Mouse (Mus musculus): ENCODE measurements around the gene Olfr1121. TPM values are rescaled to one million over a fixed set of nuclear protein-coding genes. Genes with fewer than 3 reads are reported as not detected.
"Not testable (repeated sequence)": the region's sequence is repeated elsewhere in the genome, so short reads cannot be mapped to it uniquely, and the experiment has no call there.

Olfr1121 gene
- not detected for total RNA-seq (2021)

- no peak for DNase-seq
- intact Hi-C loops (cut with DNase I): no loop called here
Observed at GRCm38 (mm10) chr2:87369595-87369994, at the start of gene Olfr1121. Olfr1121 (plus strand) TSS chr2:87369895.

- DNase-seq: no peak
- intact Hi-C loops (cut with DNase I): no loop called here
Observed at GRCm38 (mm10) chr2:87354515-87354914, 15.2 kb upstream of the Olfr1121 start, which contains the start of gene Olfr1120. Olfr1120 (plus strand) TSS chr2:87354815.

- intact Hi-C loops (cut with DNase I); DNase-seq: not testable (repeated sequence)
Observed at GRCm38 (mm10) chr2:87360121-87360520, 9.6 kb upstream of the Olfr1121 start.

- peak; percentile 70 for DNase-seq
- intact Hi-C loops (cut with DNase I): no loop called here
Observed at GRCm38 (mm10) chr2:87371726-87372125, 2.0 kb downstream of the Olfr1121 start.

GRCm38 (mm10) chr2:87383935-87384334, 14.2 kb downstream of the Olfr1121 start:
- intact Hi-C loops (cut with DNase I): no loop called here
- no peak for DNase-seq

GRCm38 (mm10) chr2:87385549-87385948, 15.9 kb downstream of the Olfr1121 start, which contains the start of gene Olfr1122:
Olfr1122 (plus strand) TSS chr2:87385849.
- DNase-seq: no peak
- intact Hi-C loops (cut with DNase I): no loop called here

- intact Hi-C loops (cut with DNase I); DNase-seq: not testable (repeated sequence)
Observed at GRCm38 (mm10) chr2:87393605-87394004, 23.9 kb downstream of the Olfr1121 start.

GRCm38 (mm10) chr2:87394686-87395085, 25.0 kb downstream of the Olfr1121 start:
- DNase-seq; intact Hi-C loops (cut with DNase I): not testable (repeated sequence)

GRCm38 (mm10) chr2:87416335-87416734, 46.6 kb downstream of the Olfr1121 start, which contains the start of gene Olfr1123:
Olfr1123 (plus strand) TSS chr2:87416635.
- intact Hi-C loops (cut with DNase I): no loop called here
- no peak for DNase-seq

Other genes with a start within 250 kb of the Olfr1121 start
- not detected for gene Olfr1110, start 229.6 kb upstream of the Olfr1121 start, total RNA-seq (2021)
- gene Olfr1111, start 217.3 kb upstream of the Olfr1121 start, total RNA-seq (2021): not detected
- not detected for gene Olfr1112, start 182.1 kb upstream of the Olfr1121 start, total RNA-seq (2021)
- not detected for gene Olfr1113, start 160.9 kb upstream of the Olfr1121 start, total RNA-seq (2021)
- gene Olfr1115, start 121.9 kb upstream of the Olfr1121 start, total RNA-seq (2021): not detected
- gene Olfr1116, start 102.4 kb upstream of the Olfr1121 start, total RNA-seq (2021): not detected
- not detected for gene Olfr1118, start 62.3 kb upstream of the Olfr1121 start, total RNA-seq (2021)
- gene Olfr1120, start 15.1 kb upstream of the Olfr1121 start, total RNA-seq (2021): not detected
- under 1 TPM; 0.08 TPM for gene Olfr1122, start 16.0 kb downstream of the Olfr1121 start, total RNA-seq (2021)
- not detected for gene Olfr1123, start 46.7 kb downstream of the Olfr1121 start, total RNA-seq (2021)
- gene Olfr1124, start 60.4 kb downstream of the Olfr1121 start, total RNA-seq (2021): not detected
- gene Olfr1126, start 84.1 kb downstream of the Olfr1121 start, total RNA-seq (2021): not detected
- not detected for gene Pramel7, start 127.2 kb downstream of the Olfr1121 start, total RNA-seq (2021)
- not detected for gene Pramel6, start 136.7 kb downstream of the Olfr1121 start, total RNA-seq (2021)
- not detected for gene Olfr153, start 161.9 kb downstream of the Olfr1121 start, total RNA-seq (2021)
- gene Olfr1128, start 175.6 kb downstream of the Olfr1121 start, total RNA-seq (2021): not detected
- gene Olfr1129, start 204.0 kb downstream of the Olfr1121 start, total RNA-seq (2021): not detected
- gene Olfr1130, start 236.3 kb downstream of the Olfr1121 start, total RNA-seq (2021): not detected

All from left cerebral cortex, postnatal 4 days (tissue).